Mouse (Mus musculus) cerebellum, postnatal 4 days (tissue): ENCODE results near the gene Mnat1.

Experiments
- DNase-seq, 2 experiments: peaks; one replicate each; pipeline ENCODE4 v3.0.0; 2022; ENCODE audit warnings: low spot score in 2 of 2, mixed read lengths in 1 of 2

The Mnat1 gene

DNA sequence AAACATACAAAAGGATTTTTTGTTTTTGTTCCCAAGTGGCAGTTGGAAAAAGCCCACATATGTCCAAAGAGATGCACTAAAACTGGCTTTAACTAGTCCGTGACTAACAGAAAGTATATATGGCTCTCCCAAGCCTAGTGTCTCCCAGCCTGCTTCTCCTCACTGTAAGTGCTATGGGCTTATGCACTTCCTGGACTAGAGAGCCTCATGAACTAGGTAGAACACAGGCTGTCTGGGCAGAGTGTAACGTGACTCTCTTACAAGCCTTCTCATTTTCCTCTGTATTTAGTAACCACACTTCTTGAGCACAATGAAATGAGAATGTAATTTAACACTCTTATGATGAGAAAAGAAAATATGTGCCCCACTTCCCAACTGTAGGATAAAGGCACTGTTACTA is 185.2 kb downstream of the Mnat1 start:
- no peak for DNase-seq

DNA sequence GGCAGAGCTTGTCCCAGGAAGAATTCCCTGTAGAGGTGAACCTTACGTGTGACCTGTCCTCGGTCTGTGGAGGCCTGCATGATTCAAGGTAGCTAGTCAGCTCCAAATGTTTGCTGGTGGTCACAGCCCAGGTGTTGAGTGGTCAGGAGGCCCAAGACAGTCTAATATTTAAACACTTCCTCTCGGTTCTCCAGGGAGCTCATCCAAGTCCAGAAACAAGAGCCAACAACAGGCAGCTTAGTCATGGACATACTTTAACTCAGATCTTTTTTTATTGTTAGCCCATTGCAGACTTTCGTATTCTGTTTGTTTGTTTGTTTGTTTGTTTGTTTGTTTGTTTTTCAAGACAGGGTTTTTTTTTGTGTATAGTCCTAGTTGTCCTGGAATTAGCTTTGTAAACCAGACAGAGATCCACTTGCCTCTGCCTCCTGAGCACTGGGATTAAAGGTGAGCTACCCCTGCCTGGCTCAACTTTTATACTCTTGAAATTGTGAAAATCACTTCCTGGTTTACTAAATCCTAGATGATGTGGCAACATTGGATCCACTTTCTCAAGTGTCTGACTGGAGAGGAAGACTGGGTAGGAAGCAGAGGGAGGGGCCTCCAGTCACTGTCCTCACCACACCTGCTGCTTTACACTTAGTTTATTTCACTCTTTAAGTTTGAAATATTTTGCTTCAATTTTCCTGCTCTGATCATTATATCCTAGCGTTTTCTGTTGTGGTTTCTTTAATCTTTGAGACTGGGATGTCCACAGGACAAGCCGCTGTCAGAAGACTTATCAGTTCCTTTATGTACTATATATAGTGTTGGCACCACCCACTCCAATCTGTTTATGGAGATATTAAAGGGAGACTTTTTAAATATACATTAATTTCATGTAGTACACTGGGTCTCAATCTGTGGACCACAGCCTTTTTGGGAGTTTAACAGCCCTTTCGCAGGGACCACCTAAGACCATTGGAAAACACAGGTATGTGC is 194.5 kb downstream of the Mnat1 start:
- no peak for DNase-seq
